Mouse (Mus musculus) splenic B cell, adult 2 months (primary cell): ENCODE measurements around the gene Ankrd55.
A peak's percentile ranks its signal among the peaks of the same experiment; 100 is the strongest.

Experiments
- DNase-seq: peaks from one replicate; pipeline ENCODE4 v3.0.0-alpha.2; 2011; ENCODE audit warnings: low read depth, low spot score
- H3K27me3 ChIP-seq: 2 replicates; pipeline ENCODE4 v1.6.1; 2012; ENCODE audit warnings: mild to moderate bottlenecking, low read length, moderate library complexity, mixed read lengths; ENCODE audit not compliant: control insufficient read depth, poor library complexity, insufficient read depth, severe bottlenecking
- H3K36me3 ChIP-seq: 2 replicates; pipeline ENCODE4 v1.6.1; 2012; ENCODE audit warnings: mild to moderate bottlenecking, low read length, moderate library complexity, mixed read lengths; ENCODE audit not compliant: control insufficient read depth, poor library complexity, insufficient read depth, severe bottlenecking

Ankrd55 gene

GRCm38 (mm10) chr13:112318124-112318523 lies 29.9 kb downstream of the Ankrd55 start:
- Histone ChIP-seq H3K36me3 (no peaks in the 10 kb centered on the region), H3K27me3 (no peaks in the 10 kb centered on the region)
- no peak for DNase-seq

- no peak for DNase-seq
Observed at GRCm38 (mm10) chr13:112323591-112324266, 35.5 kb downstream of the Ankrd55 start.

GRCm38 (mm10) chr13:112325126-112325525 lies 36.9 kb downstream of the Ankrd55 start:
- H3K27me3 ChIP-seq, result no peaks in the 10 kb centered on the region
- DNase-seq, result no peak
- no peaks in the 10 kb centered on the region for H3K36me3 ChIP-seq

More at GRCm38 (mm10) chr13:112323591-112324266, 35.5 kb downstream of the Ankrd55 start:
- H3K36me3 ChIP-seq, result no peaks in the 10 kb centered on the region
- H3K27me3 ChIP-seq, result no peaks in the 10 kb centered on the region

- H3K27me3 ChIP-seq, result no peaks in the 10 kb centered on the region
- no peaks in the 10 kb centered on the region for H3K36me3 ChIP-seq
- no peak for DNase-seq
Observed at GRCm38 (mm10) chr13:112326403-112326802, 38.2 kb downstream of the Ankrd55 start.

GRCm38 (mm10) chr13:112326977-112327376 lies 38.7 kb downstream of the Ankrd55 start:
- H3K36me3 ChIP-seq, result no peaks in the 10 kb centered on the region
- DNase-seq, result no peak
- no peaks in the 10 kb centered on the region for H3K27me3 ChIP-seq

GRCm38 (mm10) chr13:112327511-112327910 lies 39.3 kb downstream of the Ankrd55 start:
- Histone ChIP-seq H3K27me3 (no peaks in the 10 kb centered on the region), H3K36me3 (no peaks in the 10 kb centered on the region)
- DNase-seq, result no peak

GRCm38 (mm10) chr13:112330257-112330656 lies 42.0 kb downstream of the Ankrd55 start:
- Histone ChIP-seq H3K36me3 (no peaks in the 10 kb centered on the region), H3K27me3 (no peaks in the 10 kb centered on the region)
- DNase-seq, result no peak

- no peak for DNase-seq
- Histone ChIP-seq H3K27me3 (no peaks in the 10 kb centered on the region), H3K36me3 (no peaks in the 10 kb centered on the region)
Observed at GRCm38 (mm10) chr13:112330919-112331681, 42.8 kb downstream of the Ankrd55 start.

GRCm38 (mm10) chr13:112331682-112332061 lies 43.4 kb downstream of the Ankrd55 start:
- H3K36me3 ChIP-seq, result no peaks in the 10 kb centered on the region
- DNase-seq, result no peak
- H3K27me3 ChIP-seq, result no peaks in the 10 kb centered on the region

GRCm38 (mm10) chr13:112335531-112335930 lies 47.3 kb downstream of the Ankrd55 start:
- Histone ChIP-seq H3K36me3 (no peaks in the 10 kb centered on the region), H3K27me3 (no peaks in the 10 kb centered on the region)
- no peak for DNase-seq

- Histone ChIP-seq H3K36me3 (no peaks in the 10 kb centered on the region), H3K27me3 (no peaks in the 10 kb centered on the region)
- no peak for DNase-seq
Observed at GRCm38 (mm10) chr13:112337146-112337545, 48.9 kb downstream of the Ankrd55 start.

GRCm38 (mm10) chr13:112340205-112340604 lies 52.0 kb downstream of the Ankrd55 start:
- Histone ChIP-seq H3K36me3 (no peaks in the 10 kb centered on the region), H3K27me3 (no peaks in the 10 kb centered on the region)
- DNase-seq, result no peak

- H3K36me3 ChIP-seq, result no peaks in the 10 kb centered on the region
- no peak for DNase-seq
- no peaks in the 10 kb centered on the region for H3K27me3 ChIP-seq
Observed at GRCm38 (mm10) chr13:112340761-112341160, 52.5 kb downstream of the Ankrd55 start.

- Histone ChIP-seq H3K36me3 (no peaks in the 10 kb centered on the region), H3K27me3 (no peaks in the 10 kb centered on the region)
- peak; percentile 17 for DNase-seq
Observed at GRCm38 (mm10) chr13:112342971-112343627, 54.8 kb downstream of the Ankrd55 start.

GRCm38 (mm10) chr13:112343628-112344009 lies 55.4 kb downstream of the Ankrd55 start:
- Histone ChIP-seq H3K36me3 (no peaks in the 10 kb centered on the region), H3K27me3 (no peaks in the 10 kb centered on the region)
- DNase-seq, result no peak
